Mouse (Mus musculus): ENCODE measurements at regions not wholly inside any gene's neighbourhood (a gene's known extent, or its start where the extent isn't known, plus 50 kb on each side); places are given as distances from the start of the nearest gene placed in this dataset.

- Histone ChIP-seq H3K4me2 (ENCODE audit: low read depth, low read length) (no peak overlapping the region), H3K4me1 (ENCODE audit: control insufficient read depth, insufficient read depth, low read length) (no peaks in the 10 kb centered on the region), H3K4me3 (ENCODE audit: low read depth, low read length) (no peak overlapping the region), H3K27ac (ENCODE audit: low read depth, low read length) (no peak overlapping the region), H3K9me3 (ENCODE audit: control insufficient read depth, low read length) (no peaks in the 10 kb centered on the region), H3K36me3 (ENCODE audit: control insufficient read depth, insufficient read depth, low read length) (no peaks in the 10 kb centered on the region), H3K9ac (replicated peaks; ENCODE audit: low read depth, low read length) (no peak overlapping the region), H3K27me3 (ENCODE audit: control insufficient read depth, insufficient read depth, low read length) (no peaks in the 10 kb centered on the region)
- no peak for ATAC-seq (ENCODE audit: low read depth)
- WGBS, result 80% methylated on average over 1 of the region's 1 CpGs
Measured at GRCm38 (mm10) chr5:57396376-57396775, 321.4 kb upstream of the Pcdh7 start.

- H3K27me3 ChIP-seq (ENCODE audit: control insufficient read depth, insufficient read depth, low read length), result no peaks in the 10 kb centered on the region
- H3K36me3 ChIP-seq (ENCODE audit: control insufficient read depth, insufficient read depth, low read length), result no peaks in the 10 kb centered on the region
- no peak overlapping the region for H3K4me2 ChIP-seq (ENCODE audit: low read depth, low read length)
- H3K9me3 ChIP-seq (ENCODE audit: control insufficient read depth, low read length), result no peaks in the 10 kb centered on the region
- no peak for ATAC-seq (ENCODE audit: low read depth)
- no peaks in the 10 kb centered on the region for H3K4me1 ChIP-seq (ENCODE audit: control insufficient read depth, insufficient read depth, low read length)
- no peak overlapping the region for H3K9ac ChIP-seq (replicated peaks; ENCODE audit: low read depth, low read length)
- H3K27ac ChIP-seq (ENCODE audit: low read depth, low read length), result no peak overlapping the region
- H3K4me3 ChIP-seq (ENCODE audit: low read depth, low read length), result no peak overlapping the region
- 83% methylated on average over 2 of the region's 2 CpGs for WGBS
Measured at GRCm38 (mm10) chr5:57418216-57418615, 299.6 kb upstream of the Pcdh7 start.

GRCm38 (mm10) chr5:57451050-57451449 lies 266.7 kb upstream of the Pcdh7 start:
- Histone ChIP-seq H3K4me1 (ENCODE audit: control insufficient read depth, insufficient read depth, low read length) (no peaks in the 10 kb centered on the region), H3K4me2 (ENCODE audit: low read depth, low read length) (no peak overlapping the region), H3K36me3 (ENCODE audit: control insufficient read depth, insufficient read depth, low read length) (no peaks in the 10 kb centered on the region), H3K9ac (replicated peaks; ENCODE audit: low read depth, low read length) (no peak overlapping the region), H3K4me3 (ENCODE audit: low read depth, low read length) (no peak overlapping the region), H3K27ac (ENCODE audit: low read depth, low read length) (no peak overlapping the region), H3K9me3 (ENCODE audit: control insufficient read depth, low read length) (no peaks in the 10 kb centered on the region), H3K27me3 (ENCODE audit: control insufficient read depth, insufficient read depth, low read length) (no peaks in the 10 kb centered on the region)
- ATAC-seq (ENCODE audit: low read depth), result no peak
- WGBS, result 79% methylated on average over 3 of the region's 3 CpGs

GRCm38 (mm10) chr5:57451504-57451903 lies 266.3 kb upstream of the Pcdh7 start:
- no peaks in the 10 kb centered on the region for H3K4me1 ChIP-seq (ENCODE audit: control insufficient read depth, insufficient read depth, low read length)
- H3K27me3 ChIP-seq (ENCODE audit: control insufficient read depth, insufficient read depth, low read length), result no peaks in the 10 kb centered on the region
- H3K36me3 ChIP-seq (ENCODE audit: control insufficient read depth, insufficient read depth, low read length), result no peaks in the 10 kb centered on the region
- no peak overlapping the region for H3K27ac ChIP-seq (ENCODE audit: low read depth, low read length)
- H3K9me3 ChIP-seq (ENCODE audit: control insufficient read depth, low read length), result no peaks in the 10 kb centered on the region
- no peak overlapping the region for H3K4me2 ChIP-seq (ENCODE audit: low read depth, low read length)
- H3K9ac ChIP-seq (replicated peaks; ENCODE audit: low read depth, low read length), result no peak overlapping the region
- 88% methylated on average over 2 of the region's 2 CpGs for WGBS
- no peak overlapping the region for H3K4me3 ChIP-seq (ENCODE audit: low read depth, low read length)
- ATAC-seq (ENCODE audit: low read depth), result no peak

- Histone ChIP-seq H3K9ac (replicated peaks; ENCODE audit: low read depth, low read length) (no peak overlapping the region), H3K36me3 (ENCODE audit: control insufficient read depth, insufficient read depth, low read length) (no peaks in the 10 kb centered on the region), H3K4me2 (ENCODE audit: low read depth, low read length) (no peak overlapping the region), H3K4me1 (ENCODE audit: control insufficient read depth, insufficient read depth, low read length) (no peaks in the 10 kb centered on the region), H3K27ac (ENCODE audit: low read depth, low read length) (no peak overlapping the region), H3K9me3 (ENCODE audit: control insufficient read depth, low read length) (no peaks in the 10 kb centered on the region), H3K27me3 (ENCODE audit: control insufficient read depth, insufficient read depth, low read length) (no peaks in the 10 kb centered on the region), H3K4me3 (ENCODE audit: low read depth, low read length) (no peak overlapping the region)
- ATAC-seq (ENCODE audit: low read depth), result peak; percentile 46; the same call in 1 of the 2 replicates
- WGBS, result 20% methylated on average over 3 of the region's 3 CpGs
Measured at GRCm38 (mm10) chr5:57474978-57475377, 242.8 kb upstream of the Pcdh7 start.

GRCm38 (mm10) chr5:57477860-57478259 lies 239.9 kb upstream of the Pcdh7 start:
- Histone ChIP-seq H3K9me3 (ENCODE audit: control insufficient read depth, low read length) (no peaks in the 10 kb centered on the region), H3K4me3 (ENCODE audit: low read depth, low read length) (no peak overlapping the region), H3K27ac (ENCODE audit: low read depth, low read length) (no peak overlapping the region), H3K36me3 (ENCODE audit: control insufficient read depth, insufficient read depth, low read length) (no peaks in the 10 kb centered on the region), H3K4me2 (ENCODE audit: low read depth, low read length) (no peak overlapping the region), H3K9ac (replicated peaks; ENCODE audit: low read depth, low read length) (no peak overlapping the region), H3K27me3 (ENCODE audit: control insufficient read depth, insufficient read depth, low read length) (no peaks in the 10 kb centered on the region), H3K4me1 (ENCODE audit: control insufficient read depth, insufficient read depth, low read length) (no peaks in the 10 kb centered on the region)
- no peak for ATAC-seq (ENCODE audit: low read depth)
